Mouse (Mus musculus): ENCODE data around the gene Sec14l5.

GRCm38 (mm10) chr16:5164327-5164726 is 17.4 kb downstream of the Sec14l5 start:
- TF ChIP-seq GATA1 (IDR thresholded peaks at IDR 0.05; ENCODE audit: borderline replicate concordance, low read length) (no peak), FLI1 (IDR thresholded peaks at IDR 0.05; ENCODE audit: low read length) (no peak)
